Mouse (Mus musculus) layer of hippocampus, adult 6 months (tissue): Measurements from ENCODE around the gene Zfp663. TPM values are rescaled to one million over a fixed set of nuclear protein-coding genes. Genes with fewer than 3 reads are reported as not detected.

ENCODE experiments used
- long read RNA-seq, 2 experiments: library from polyadenylated mRNA; unstranded; transcript quantifications; one replicate each; pipeline ENCODE4 v2.0.0; 2019 to 2020
- polyA plus RNA-seq: library from polyadenylated mRNA; unstranded; fragments of <200 nt; fragmentation: Nextera tagmentation; gene quantifications from 2 replicates; pipeline ENCODE4 v1.2.3, GENCODE M21; 2021

Zfp663 gene
- polyA plus RNA-seq = not detected in 2 replicates
- long read RNA-seq, experiment 1 = 0 reads
- long read RNA-seq, experiment 2 = 0 reads

DNA sequence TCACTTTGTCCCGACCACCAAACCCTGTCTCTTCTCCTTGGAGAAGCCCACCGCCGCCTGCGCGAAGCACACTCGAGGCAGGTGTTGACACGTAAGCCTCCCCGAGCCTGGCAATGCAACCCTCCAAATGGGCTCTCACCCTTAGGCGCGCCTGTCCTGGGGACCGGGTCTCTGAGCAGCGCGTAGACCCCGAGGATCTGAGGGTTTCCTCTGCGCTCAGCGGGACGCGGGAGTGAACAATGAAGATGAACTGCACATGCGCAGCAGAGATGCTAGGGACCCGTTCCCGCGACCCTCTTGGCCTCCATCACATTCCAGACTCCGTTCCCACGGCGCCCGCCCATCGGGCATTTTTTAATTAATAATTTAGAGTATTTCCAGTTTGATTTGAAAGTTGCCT, at the start of gene Zfp663:
Zfp663 (minus strand) TSS at position 234 of the 400 bp plus-strand sequence.

GRCm38 (mm10) chr2:165387844-165388495, 19.4 kb upstream of the Zfp663 start, which contains the start of gene Zfp334:
Gene Zfp334, minus strand, starts transcription at chr2:165388259.

DNA sequence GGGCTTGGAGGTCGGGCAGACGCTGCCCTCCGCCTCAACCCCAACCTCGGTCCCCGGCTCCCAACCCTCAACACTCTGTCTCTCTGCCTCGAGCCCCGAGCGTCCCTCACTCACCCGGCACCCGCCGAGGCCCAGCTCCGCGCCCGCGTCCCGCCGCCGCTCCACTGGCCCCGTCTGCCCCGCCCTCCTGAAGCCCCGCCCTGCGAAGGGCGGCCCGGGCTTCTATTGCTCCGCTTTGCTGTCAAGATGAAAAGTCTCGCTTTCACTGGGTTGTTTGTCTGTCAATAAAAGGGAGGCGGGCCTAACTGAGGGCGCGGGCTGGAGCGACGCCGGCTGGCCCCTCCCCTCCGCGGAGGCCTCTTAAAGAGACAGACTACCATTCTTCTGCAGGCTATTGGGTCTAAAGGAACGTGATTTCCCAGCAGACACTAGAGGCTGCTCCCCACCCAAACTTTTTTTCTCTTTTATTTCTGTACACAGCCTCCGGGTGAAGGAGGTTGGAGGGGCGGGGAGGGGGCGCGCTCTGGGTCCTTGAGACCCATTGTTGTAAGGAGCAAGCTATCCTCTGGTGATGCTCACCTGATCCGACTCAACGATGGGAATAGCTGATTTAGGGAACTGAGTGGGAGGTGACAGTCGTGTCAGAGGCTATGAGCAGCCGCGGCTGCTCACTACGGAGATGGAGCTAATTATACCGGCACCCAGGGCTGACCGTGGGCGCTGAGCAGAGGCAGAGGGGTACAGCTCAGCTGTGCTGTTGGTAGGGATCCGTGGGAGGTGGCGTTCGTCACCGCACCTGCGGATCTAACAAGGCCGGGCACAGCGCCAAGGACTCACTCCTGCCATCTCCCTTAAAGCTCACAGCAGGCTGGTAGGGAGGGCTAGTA, 42.0 kb downstream of the Zfp663 start, which contains the start of gene Elmo2:
Elmo2 (minus strand) TSS at position 176 of the 887 bp plus-strand sequence.

Other genes with a start within 250 kb of the Zfp663 start
- 10.5 and 10.6 TPM in 2 replicates for gene Cdh22, start 133.9 kb downstream of the Zfp663 start, polyA plus RNA-seq
- gene Slc35c2, start 80.9 kb downstream of the Zfp663 start, polyA plus RNA-seq = 50.9 and 57.9 TPM in 2 replicates
- 108 and 125 TPM in 2 replicates for gene Elmo2, start 42.2 kb downstream of the Zfp663 start, polyA plus RNA-seq
- gene Zfp334, start 19.5 kb upstream of the Zfp663 start, polyA plus RNA-seq = 4.8 and 6.2 TPM in 2 replicates
- gene Ocstamp, start 31.7 kb upstream of the Zfp663 start, polyA plus RNA-seq = not detected in 2 replicates
- 7.9 and 8.0 TPM in 2 replicates for gene Slc13a3, start 104.5 kb upstream of the Zfp663 start, polyA plus RNA-seq
- gene Trp53rka, start 124.6 kb upstream of the Zfp663 start, polyA plus RNA-seq = 15.6 and 16.3 TPM in 2 replicates
- 1.7 and 2.2 TPM in 2 replicates for gene Slc2a10, start 135.1 kb upstream of the Zfp663 start, polyA plus RNA-seq
- gene Eya2, start 226.3 kb upstream of the Zfp663 start, polyA plus RNA-seq = 0.53 and 0.58 TPM in 2 replicates